Mouse (Mus musculus) MEL (cell line): ENCODE results near the gene 1700001C02Rik. TPM values are rescaled to one million over a fixed set of nuclear protein-coding genes. Genes with fewer than 3 reads are reported as not detected.

Source experiments
- DNase-seq: peaks from one replicate; pipeline ENCODE4 v3.0.0; 2011; ENCODE audit warnings: low read depth, low spot score
- H3K27ac ChIP-seq: 2 replicates; pipeline ENCODE4 v1.5.1; 2012; ENCODE audit warnings: low read depth, mild to moderate bottlenecking, control low read depth, low read length, moderate library complexity; ENCODE audit not compliant: control insufficient read depth
- H3K27me3 ChIP-seq, 2 experiments: fragments of 150-350 bp in 1 of 2; sonication (generic) in 1 of 2; 2 replicates each; pipeline ENCODE4 v1.6.1; 2012; ENCODE audit warnings: low read length in 2 of 2, mild to moderate bottlenecking in 2 of 2, improper control_type of control experiment in 1 of 2, moderate library complexity in 1 of 2; ENCODE audit not compliant: insufficient read depth in 2 of 2, control insufficient read depth in 1 of 2
- H3K36me3 ChIP-seq, 2 experiments: 2 replicates each; pipeline ENCODE4 v1.6.1; 2012 to 2014; ENCODE audit warnings: low read length in 2 of 2, improper control_type of control experiment in 1 of 2, inconsistent platforms in 1 of 2, mild to moderate bottlenecking in 1 of 2; ENCODE audit not compliant: insufficient read depth in 2 of 2, control insufficient read depth in 1 of 2
- H3K4me1 ChIP-seq, 2 experiments: fragments of 150-350 bp in 1 of 2; sonication (generic) in 1 of 2; 2 replicates each; pipeline ENCODE4 v1.6.1; 2012; ENCODE audit warnings: low read length in 2 of 2, improper control_type of control experiment in 1 of 2, mild to moderate bottlenecking in 1 of 2; ENCODE audit not compliant: insufficient read depth in 2 of 2, control insufficient read depth in 1 of 2
- H3K4me3 ChIP-seq, 2 experiments: fragments of 150-350 bp in 1 of 2; sonication (generic) in 1 of 2; 2 replicates each; pipeline ENCODE4 v1.5.1; 2012; ENCODE audit warnings: low read depth in 2 of 2, low read length in 2 of 2, mild to moderate bottlenecking in 2 of 2, moderate library complexity in 2 of 2, control low read depth in 1 of 2, improper control_type of control experiment in 1 of 2; ENCODE audit not compliant: control insufficient read depth in 1 of 2, insufficient read depth in 1 of 2
- H3K79me2 ChIP-seq: 2 replicates; pipeline ENCODE4 v1.6.1; 2012; ENCODE audit warnings: mild to moderate bottlenecking, low read length, moderate library complexity; ENCODE audit not compliant: control insufficient read depth, poor library complexity, insufficient read depth
- H3K9ac ChIP-seq: 2 replicates; pipeline ENCODE4 v1.6.1; 2012; ENCODE audit warnings: low read depth, mild to moderate bottlenecking, control low read depth, low read length, moderate library complexity; ENCODE audit not compliant: control insufficient read depth, poor library complexity, severe bottlenecking
- H3K9me3 ChIP-seq: fragments of 150-350 bp; sonication (generic); replicated peaks from 2 replicates; pipeline ENCODE4 v1.6.1; 2012; ENCODE audit warnings: mild to moderate bottlenecking, low read length, improper control_type of control experiment, moderate library complexity; ENCODE audit not compliant: insufficient read depth
- CHD2 ChIP-seq: IDR thresholded peaks from 2 replicates; pipeline ENCODE4 v1.6.1; 2011; ENCODE audit warnings: low read length, improper control_type of control experiment
- CTCF ChIP-seq, 3 experiments: IDR thresholded peaks in 2 of 3; conservative IDR thresholded peaks in 1 of 3; 2 replicates each; pipeline ENCODE4 v1.5.1; 2011 to 2012; ENCODE audit warnings: low read length in 3 of 3, low read depth in 2 of 3, mild to moderate bottlenecking in 2 of 3, improper control_type of control experiment in 1 of 3, inconsistent platforms in 1 of 3, mixed read lengths in 1 of 3, moderate library complexity in 1 of 3; ENCODE audit not compliant: control insufficient read depth in 1 of 3, insufficient read depth in 1 of 3, poor library complexity in 1 of 3, severe bottlenecking in 1 of 3
- ELF1 ChIP-seq: IDR thresholded peaks from 2 replicates; pipeline ENCODE4 v1.6.1; 2014; ENCODE audit warnings: low read depth, mild to moderate bottlenecking, inconsistent platforms, low read length, improper control_type of control experiment, moderate library complexity
- ETS1 ChIP-seq: IDR thresholded peaks from 2 replicates; pipeline ENCODE4 v1.6.1; 2012; ENCODE audit warnings: low read depth, mild to moderate bottlenecking, inconsistent platforms, low read length, improper control_type of control experiment, moderate library complexity
- GABPA ChIP-seq: IDR thresholded peaks from 2 replicates; pipeline ENCODE4 v1.6.1; 2012; ENCODE audit warnings: low read depth, mild to moderate bottlenecking, inconsistent platforms, low read length, improper control_type of control experiment, moderate library complexity
- GATA1 ChIP-seq: IDR thresholded peaks from 2 replicates; pipeline ENCODE4 v1.6.1; 2011; ENCODE audit warnings: low read depth, low read length, improper control_type of control experiment
- HCFC1 ChIP-seq: IDR thresholded peaks from 2 replicates; pipeline ENCODE4 v1.6.1; 2012; ENCODE audit warnings: low read depth, mild to moderate bottlenecking, inconsistent platforms, low read length, improper control_type of control experiment, moderate library complexity
- MAZ ChIP-seq: IDR thresholded peaks from 2 replicates; pipeline ENCODE4 v1.6.1; 2012; ENCODE audit warnings: low read depth, mild to moderate bottlenecking, inconsistent platforms, low read length, improper control_type of control experiment
- MYB ChIP-seq: IDR thresholded peaks from 2 replicates; pipeline ENCODE4 v1.6.1; 2011; ENCODE audit warnings: mild to moderate bottlenecking, low read depth, low read length, improper control_type of control experiment
- NRF1 ChIP-seq: IDR thresholded peaks from 2 replicates; pipeline ENCODE4 v1.6.1; 2014; ENCODE audit warnings: low read depth, mild to moderate bottlenecking, inconsistent platforms, low read length, improper control_type of control experiment, moderate library complexity; ENCODE audit not compliant: poor library complexity, insufficient read depth, severe bottlenecking
- TBP ChIP-seq: IDR thresholded peaks from 2 replicates; pipeline ENCODE4 v1.8.0; 2011; ENCODE audit warnings: low read depth, low read length, improper control_type of control experiment
- UBTF ChIP-seq: IDR thresholded peaks from 2 replicates; pipeline ENCODE4 v1.6.1; 2012; ENCODE audit warnings: low read depth, mild to moderate bottlenecking, inconsistent platforms, low read length, improper control_type of control experiment, moderate library complexity, borderline replicate concordance; ENCODE audit not compliant: insufficient read depth
- ZKSCAN1 ChIP-seq: IDR thresholded peaks from 2 replicates; pipeline ENCODE4 v1.6.1; 2012; ENCODE audit warnings: low read depth, mild to moderate bottlenecking, inconsistent platforms, low read length, improper control_type of control experiment, moderate library complexity
- polyA plus RNA-seq, 2 experiments: library from polyadenylated mRNA; stranded (reverse) in 1 of 2; unstranded in 1 of 2; fragments of >175 nt in 1 of 2; fragments of >200 nt in 1 of 2; gene quantifications; 2 replicates each; pipeline versions ENCODE4 v1.2.1 to v1.2.4; 2012; ENCODE audit warnings: low replicate concordance in 2 of 2, low read depth in 1 of 2; ENCODE audit not compliant: insufficient read length in 2 of 2, insufficient read depth in 1 of 2, missing spikeins in 1 of 2
- total RNA-seq: library from RNA; depleted of rRNA; stranded (reverse); fragments of 300-350 nt; gene quantifications from 2 replicates; pipeline ENCODE4 v1.2.3, GENCODE M21; 2012

Gene 1700001C02Rik
- total and polyA plus RNA-seq, 3 experiments: not detected

- H3K4me1 ChIP-seq: no peaks in the 10 kb centered on the region
- H3K27me3 ChIP-seq: peaks cover 33 to 34% of the 10 kb centered on the region in 2 experiments
- no peak overlapping the region for H3K9ac ChIP-seq
- no peaks in the 10 kb centered on the region for H3K9me3 ChIP-seq
- TF ChIP-seq ELF1: no peak
- no peak for TF ChIP-seq MYB
- TF ChIP-seq UBTF: no peak
- no peak for DNase-seq
- H3K36me3 ChIP-seq: no peaks in the 10 kb centered on the region
- no peak overlapping the region for H3K27ac ChIP-seq
- H3K79me2 ChIP-seq: no peaks in the 10 kb centered on the region
- H3K4me3 ChIP-seq: no peak overlapping the region
Measured at GRCm38 (mm10) chr5:30444327-30444895, 21.4 kb upstream of the 1700001C02Rik start.

DNA sequence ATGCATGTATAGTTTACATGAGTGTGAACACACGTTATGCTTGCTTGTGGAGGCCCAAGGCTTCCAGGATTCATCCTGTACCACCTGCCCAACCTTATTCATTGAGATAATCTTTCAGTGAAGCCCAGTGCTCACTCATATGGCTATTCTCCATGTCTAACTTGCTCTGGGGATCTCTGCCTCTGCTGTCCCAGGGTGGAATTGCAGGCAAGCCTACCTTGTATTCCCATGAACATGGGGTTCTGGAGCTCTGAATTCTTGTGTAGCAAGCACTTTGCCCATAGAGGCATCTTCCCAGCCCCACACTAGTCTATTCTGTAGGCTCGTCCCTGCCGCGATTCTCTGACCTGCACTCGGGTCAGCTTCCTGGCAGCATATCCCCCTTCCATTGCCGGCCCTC is 9.8 kb upstream of the 1700001C02Rik start:
- Histone ChIP-seq H3K9ac (no peak overlapping the region), H3K4me1 (no peaks in the 10 kb centered on the region), H3K9me3 (no peaks in the 10 kb centered on the region), H3K27ac (no peak overlapping the region), H3K27me3 (peaks cover 24 to 37% of the 10 kb centered on the region in 2 experiments), H3K79me2 (no peaks in the 10 kb centered on the region), H3K36me3 (no peaks in the 10 kb centered on the region), H3K4me3 (no peak overlapping the region)
- DNase-seq: peak; percentile 13
- no peak for TF ChIP-seq MAZ
- peak; percentile 10 to 29 (median 10); a peak in 3 of 6 replicates for TF ChIP-seq CTCF (IDR thresholded peaks at IDR 0.05 in 2 of 3, conservative IDR thresholded peaks at IDR 0.05 in 1 of 3; ENCODE audit: control insufficient read depth in 1 of 3, insufficient read depth in 1 of 3, low read depth in 2 of 3, low read length in 3 of 3, poor library complexity in 1 of 3, severe bottlenecking in 1 of 3)
- TF ChIP-seq NRF1: no peak

DNA sequence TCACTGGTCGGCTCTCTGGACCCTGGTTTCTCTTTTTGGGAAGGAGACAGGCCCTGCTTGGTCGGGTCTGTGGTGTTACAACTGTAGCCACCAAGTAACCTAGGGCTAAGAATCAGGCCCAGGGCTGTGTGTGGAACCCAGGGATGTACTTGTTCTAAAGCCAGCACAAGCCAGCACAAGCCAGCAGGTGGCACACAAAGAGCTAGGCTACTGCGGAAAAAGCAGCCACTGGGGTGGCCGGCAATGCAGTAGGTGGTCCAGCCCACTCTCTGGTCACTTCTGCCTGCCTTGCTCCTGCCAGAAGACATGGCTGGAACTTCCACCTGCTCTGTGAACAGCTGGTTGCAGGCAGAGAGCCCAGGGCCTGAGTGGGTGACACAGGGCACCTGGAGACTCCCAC is 5.7 kb upstream of the 1700001C02Rik start:
- H3K36me3 ChIP-seq: no peaks in the 10 kb centered on the region
- H3K9ac ChIP-seq: no peak overlapping the region
- no peaks in the 10 kb centered on the region for H3K4me1 ChIP-seq
- no peaks in the 10 kb centered on the region for H3K79me2 ChIP-seq
- no peak overlapping the region for H3K4me3 ChIP-seq
- TF ChIP-seq NRF1 (no peak), GABPA (no peak), UBTF (no peak), CHD2 (no peak), MAZ (no peak), TBP (no peak), GATA1 (no peak), HCFC1 (no peak), ETS1 (no peak), ZKSCAN1 (no peak), CTCF (IDR thresholded peaks at IDR 0.05 in 2 of 3, conservative IDR thresholded peaks at IDR 0.05 in 1 of 3; ENCODE audit: control insufficient read depth in 1 of 3, insufficient read depth in 1 of 3, low read depth in 2 of 3, low read length in 3 of 3, poor library complexity in 1 of 3, severe bottlenecking in 1 of 3) (no peak; a peak in 1 of 6 replicates)
- DNase-seq: no peak
- no peaks in the 10 kb centered on the region for H3K9me3 ChIP-seq
- H3K27me3 ChIP-seq: peaks cover 33 to 44% of the 10 kb centered on the region in 2 experiments
- no peak overlapping the region for H3K27ac ChIP-seq
